Mouse (Mus musculus): Measurements from ENCODE around the gene Macrod2. TPM values are rescaled to one million over a fixed set of nuclear protein-coding genes. Genes with fewer than 3 reads are reported as not detected.

Macrod2 gene
- polyA plus RNA-seq, 1 experiment from 2014 or later, result 32.9 TPM

GRCm38 (mm10) chr2:140653978-140654377 lies 258.9 kb downstream of the Macrod2 start:
- no peak for ATAC-seq
- H3K4me3 ChIP-seq (ENCODE audit: low read length), result no peak overlapping the region
- 86% methylated on average over 2 of the region's 2 CpGs for WGBS

GRCm38 (mm10) chr2:140662673-140663072 lies 267.6 kb downstream of the Macrod2 start:
- Histone ChIP-seq H3K27ac (ENCODE audit: low read length) (no peak overlapping the region), H3K9ac (ENCODE audit: low read depth, low read length) (no peak overlapping the region), H3K27me3 (replicated peaks; ENCODE audit: control insufficient read depth, insufficient read depth, low read length) (no peaks in the 10 kb centered on the region), H3K4me3 (ENCODE audit: low read length) (no peak overlapping the region), H3K36me3 (ENCODE audit: control insufficient read depth, insufficient read depth, low read length) (peaks cover 3% of the 10 kb centered on the region; the same call in 1 of the 2 replicates), H3K9me3 (ENCODE audit: control insufficient read depth, low read length) (no peaks in the 10 kb centered on the region), H3K4me1 (ENCODE audit: control insufficient read depth, insufficient read depth, low read length) (peaks cover 6% of the 10 kb centered on the region), H3K4me2 (ENCODE audit: low read depth, low read length) (no peak overlapping the region)
- 80% methylated on average over 5 of the region's 5 CpGs for WGBS
- ATAC-seq, result no peak

More at GRCm38 (mm10) chr2:140653978-140654377, 258.9 kb downstream of the Macrod2 start:
- no peak overlapping the region for H3K4me2 ChIP-seq (ENCODE audit: low read depth, low read length)
- no peak overlapping the region for H3K9ac ChIP-seq (ENCODE audit: low read depth, low read length)
- no peaks in the 10 kb centered on the region for H3K36me3 ChIP-seq (ENCODE audit: control insufficient read depth, insufficient read depth, low read length)
- no peak overlapping the region for H3K27ac ChIP-seq (ENCODE audit: low read length)
- no peaks in the 10 kb centered on the region for H3K27me3 ChIP-seq (replicated peaks; ENCODE audit: control insufficient read depth, insufficient read depth, low read length)
- no peaks in the 10 kb centered on the region for H3K9me3 ChIP-seq (ENCODE audit: control insufficient read depth, low read length)
- H3K4me1 ChIP-seq (ENCODE audit: control insufficient read depth, insufficient read depth, low read length), result no peaks in the 10 kb centered on the region

GRCm38 (mm10) chr2:140664381-140664780 lies 269.3 kb downstream of the Macrod2 start:
- Histone ChIP-seq H3K27ac (ENCODE audit: low read length) (no peak overlapping the region), H3K4me3 (ENCODE audit: low read length) (no peak overlapping the region), H3K4me1 (ENCODE audit: control insufficient read depth, insufficient read depth, low read length) (peaks cover 7% of the 10 kb centered on the region), H3K27me3 (replicated peaks; ENCODE audit: control insufficient read depth, insufficient read depth, low read length) (no peaks in the 10 kb centered on the region), H3K9ac (ENCODE audit: low read depth, low read length) (no peak overlapping the region), H3K4me2 (ENCODE audit: low read depth, low read length) (no peak overlapping the region), H3K36me3 (ENCODE audit: control insufficient read depth, insufficient read depth, low read length) (peaks cover 3% of the 10 kb centered on the region; the same call in 1 of the 2 replicates), H3K9me3 (ENCODE audit: control insufficient read depth, low read length) (no peaks in the 10 kb centered on the region)
- ATAC-seq, result no peak
- WGBS, result 90% methylated on average over 4 of the region's 4 CpGs

GRCm38 (mm10) chr2:140666846-140667245 lies 271.7 kb downstream of the Macrod2 start:
- Histone ChIP-seq H3K36me3 (ENCODE audit: control insufficient read depth, insufficient read depth, low read length) (no peaks in the 10 kb centered on the region), H3K9me3 (ENCODE audit: control insufficient read depth, low read length) (no peaks in the 10 kb centered on the region), H3K27ac (ENCODE audit: low read length) (no peak overlapping the region), H3K4me1 (ENCODE audit: control insufficient read depth, insufficient read depth, low read length) (peaks cover 7% of the 10 kb centered on the region), H3K4me2 (ENCODE audit: low read depth, low read length) (no peak overlapping the region), H3K27me3 (replicated peaks; ENCODE audit: control insufficient read depth, insufficient read depth, low read length) (no peaks in the 10 kb centered on the region), H3K4me3 (ENCODE audit: low read length) (no peak overlapping the region), H3K9ac (ENCODE audit: low read depth, low read length) (no peak overlapping the region)
- WGBS, result 39% methylated on average over 7 of the region's 7 CpGs
- no peak for ATAC-seq

- H3K4me1 ChIP-seq (ENCODE audit: control insufficient read depth, insufficient read depth, low read length), result peaks cover 7% of the 10 kb centered on the region
- ATAC-seq, result no peak
- no peaks in the 10 kb centered on the region for H3K36me3 ChIP-seq (ENCODE audit: control insufficient read depth, insufficient read depth, low read length)
- no peak overlapping the region for H3K9ac ChIP-seq (ENCODE audit: low read depth, low read length)
- 0 out of 2 replicates have a peak overlapping the region, but pooled peaks have one; percentile 9 for H3K4me3 ChIP-seq (ENCODE audit: low read length)
- no peak overlapping the region for H3K27ac ChIP-seq (ENCODE audit: low read length)
- WGBS, result 58% methylated on average over 13 of the region's 13 CpGs
- H3K9me3 ChIP-seq (ENCODE audit: control insufficient read depth, low read length), result no peaks in the 10 kb centered on the region
- no peaks in the 10 kb centered on the region for H3K27me3 ChIP-seq (replicated peaks; ENCODE audit: control insufficient read depth, insufficient read depth, low read length)
- peak overlapping the region; percentile 33 for H3K4me2 ChIP-seq (ENCODE audit: low read depth, low read length)
These were observed 272.3 kb downstream of the Macrod2 start for GRCm38 (mm10) chr2:140667261-140668047.

- 5% methylated on average over 8 of the region's 8 CpGs for WGBS
- peak overlapping the region; percentile 43; the same call in 1 of the 2 replicates for H3K9ac ChIP-seq (ENCODE audit: low read depth, low read length)
- ATAC-seq, result peak; percentile 34
These were observed 273.2 kb downstream of the Macrod2 start for GRCm38 (mm10) chr2:140668311-140668710.

GRCm38 (mm10) chr2:140669081-140669480 lies 274.0 kb downstream of the Macrod2 start:
- peaks cover 7% of the 10 kb centered on the region for H3K4me1 ChIP-seq (ENCODE audit: control insufficient read depth, insufficient read depth, low read length)
- no peak for ATAC-seq
- WGBS, result 62% methylated on average over 2 of the region's 2 CpGs
- H3K9me3 ChIP-seq (ENCODE audit: control insufficient read depth, low read length), result no peaks in the 10 kb centered on the region
- H3K27me3 ChIP-seq (replicated peaks; ENCODE audit: control insufficient read depth, insufficient read depth, low read length), result no peaks in the 10 kb centered on the region
- H3K9ac ChIP-seq (ENCODE audit: low read depth, low read length), result 0 out of 2 replicates have a peak overlapping the region, but pooled peaks have one; percentile 11
- no peaks in the 10 kb centered on the region for H3K36me3 ChIP-seq (ENCODE audit: control insufficient read depth, insufficient read depth, low read length)
- peak overlapping the region; percentile 38 for H3K4me3 ChIP-seq (ENCODE audit: low read length)
- peak overlapping the region; percentile 53 for H3K4me2 ChIP-seq (ENCODE audit: low read depth, low read length)
- H3K27ac ChIP-seq (ENCODE audit: low read length), result no peak overlapping the region

More at GRCm38 (mm10) chr2:140668311-140668710, 273.2 kb downstream of the Macrod2 start:
- Histone ChIP-seq H3K4me2 (ENCODE audit: low read depth, low read length) (peak overlapping the region; percentile 53), H3K4me3 (ENCODE audit: low read length) (peak overlapping the region; percentile 38), H3K9me3 (ENCODE audit: control insufficient read depth, low read length) (no peaks in the 10 kb centered on the region), H3K27ac (ENCODE audit: low read length) (no peak overlapping the region), H3K4me1 (ENCODE audit: control insufficient read depth, insufficient read depth, low read length) (peaks cover 7% of the 10 kb centered on the region), H3K27me3 (replicated peaks; ENCODE audit: control insufficient read depth, insufficient read depth, low read length) (no peaks in the 10 kb centered on the region), H3K36me3 (ENCODE audit: control insufficient read depth, insufficient read depth, low read length) (no peaks in the 10 kb centered on the region)

- Histone ChIP-seq H3K4me1 (ENCODE audit: control insufficient read depth, insufficient read depth, low read length) (peaks cover 7% of the 10 kb centered on the region), H3K27ac (ENCODE audit: low read length) (no peak overlapping the region), H3K9ac (ENCODE audit: low read depth, low read length) (no peak overlapping the region), H3K27me3 (replicated peaks; ENCODE audit: control insufficient read depth, insufficient read depth, low read length) (no peaks in the 10 kb centered on the region), H3K4me2 (ENCODE audit: low read depth, low read length) (peak overlapping the region; percentile 63), H3K4me3 (ENCODE audit: low read length) (peak overlapping the region; percentile 44), H3K9me3 (ENCODE audit: control insufficient read depth, low read length) (no peaks in the 10 kb centered on the region), H3K36me3 (ENCODE audit: control insufficient read depth, insufficient read depth, low read length) (no peaks in the 10 kb centered on the region)
- WGBS, result 43% methylated on average over 2 of the region's 2 CpGs
- ATAC-seq, result no peak
These were observed 274.7 kb downstream of the Macrod2 start for GRCm38 (mm10) chr2:140669786-140670185.

- Histone ChIP-seq H3K36me3 (ENCODE audit: control insufficient read depth, insufficient read depth, low read length) (no peaks in the 10 kb centered on the region), H3K4me1 (ENCODE audit: control insufficient read depth, insufficient read depth, low read length) (peaks cover 7% of the 10 kb centered on the region), H3K27me3 (replicated peaks; ENCODE audit: control insufficient read depth, insufficient read depth, low read length) (no peaks in the 10 kb centered on the region), H3K4me3 (ENCODE audit: low read length) (peak overlapping the region; percentile 65), H3K4me2 (ENCODE audit: low read depth, low read length) (peak overlapping the region; percentile 63), H3K27ac (ENCODE audit: low read length) (peak overlapping the region; percentile 86), H3K9me3 (ENCODE audit: control insufficient read depth, low read length) (no peaks in the 10 kb centered on the region), H3K9ac (ENCODE audit: low read depth, low read length) (peak overlapping the region; percentile 69)
- ATAC-seq, result peak; percentile 60
- under 1% methylated on average over 12 of the region's 12 CpGs for WGBS
These were observed 275.3 kb downstream of the Macrod2 start for GRCm38 (mm10) chr2:140670457-140670856.

Measured in intestine, embryonic 16.5 days (tissue).